Mouse (Mus musculus): ENCODE results near the gene Mdfi.

- TF ChIP-seq GATA1 (IDR thresholded peaks at IDR 0.05; ENCODE audit: borderline replicate concordance, low read length) (no peak), FLI1 (IDR thresholded peaks at IDR 0.05; ENCODE audit: low read length) (no peak)
Measured at GRCm38 (mm10) chr17:47834482-47834767, at the start of gene Mdfi.

Data from megakaryocyte, embryonic 14.5 days (primary cell).